ENCODE assay signal across 7 mouse cellular contexts in the genomic region with DNA sequence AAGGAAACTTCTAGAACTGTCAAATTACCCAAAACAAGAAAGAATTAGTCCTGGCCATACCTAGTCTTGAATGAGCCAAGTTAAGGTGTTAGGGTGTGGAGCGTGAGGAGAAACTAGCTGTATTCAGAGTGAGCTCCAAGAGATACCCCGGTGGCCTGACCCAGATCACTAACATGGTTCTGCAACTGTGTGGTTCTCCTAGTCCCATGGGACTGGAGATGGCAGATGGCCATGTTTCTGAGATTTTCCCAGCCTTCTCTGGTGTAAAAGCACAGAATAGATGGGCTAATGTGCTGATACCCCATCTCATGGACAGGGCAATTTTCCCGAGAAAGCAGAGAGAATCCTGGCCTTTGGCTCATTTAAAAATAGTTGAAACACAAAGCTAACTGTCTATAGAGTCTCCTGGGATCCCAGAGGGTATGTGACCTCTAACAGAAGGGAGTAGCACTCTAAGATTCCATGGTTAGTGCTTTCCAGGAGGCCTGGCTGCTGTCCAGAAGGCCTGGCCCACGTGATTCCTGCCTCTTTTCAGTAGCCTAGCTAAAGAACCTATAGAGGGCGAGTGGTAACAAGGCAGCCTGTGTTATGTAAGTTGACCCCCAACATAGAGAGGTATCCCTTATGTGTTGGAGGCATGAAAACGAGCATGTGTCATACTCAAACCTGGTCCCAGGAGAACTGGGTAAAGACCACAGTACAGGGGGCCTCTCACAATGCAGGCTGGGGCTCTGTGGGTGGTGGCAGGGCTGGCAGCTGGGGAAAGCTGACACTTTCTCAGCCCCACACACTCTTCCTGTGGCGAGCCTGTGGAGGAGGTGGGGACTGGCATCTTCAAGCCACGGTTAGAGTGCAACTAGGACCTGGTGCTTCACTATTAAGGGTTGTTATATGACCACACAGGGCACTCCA.
A peak's percentile ranks its signal among the peaks of the same experiment; 100 is the strongest.
DNase-seq lines count a peak whose midpoint lies in the region; ATAC-seq and TF ChIP-seq lines count a peak whose summit lies in the region.

No protein-coding gene starts in this region.

- intact Hi-C loops in heart, postnatal 36 days (cut with DNase I) = loop anchor here (5.0 kb wide), 1 partner anchor 59 kb away; no protein-coding TSS in a partner anchor

- DNase-seq in brain, adult 2 months (ENCODE audit: low read depth, low spot score) = peak; percentile 31
- peak; percentile 82 for DNase-seq in forebrain, embryonic 14.5 days (ENCODE audit: low spot score)
- DNase-seq in heart, postnatal 36 days = peak; percentile 57 to 68
- peak; percentile 71 to 78 for DNase-seq in kidney, postnatal 36 days
- DNase-seq in layer of hippocampus, adult 2 months (ENCODE audit: low spot score in 2 of 2) = no peak
- DNase-seq in cerebellum, adult 11 months = no peak

- TF ChIP-seq CTCF in layer of hippocampus, adult 2 months (conservative IDR thresholded peaks at IDR 0.05) = no peak

- no peaks in the 10 kb centered on the region for H3K36me3 ChIP-seq in forebrain, embryonic 14.5 days (ENCODE audit: control insufficient read depth, insufficient read depth, low read length)
- no peaks in the 10 kb centered on the region for H3K36me3 ChIP-seq in midbrain, embryonic 16.5 days (ENCODE audit: control insufficient read depth, insufficient read depth, low read length)

- H3K27ac ChIP-seq in forebrain, embryonic 14.5 days (ENCODE audit: low read depth, low read length) = peak overlapping the region; percentile 16; the same call in 1 of the 2 replicates
- peak overlapping the region; percentile 58 for H3K27ac ChIP-seq in midbrain, embryonic 16.5 days (ENCODE audit: low read length)
- no peak overlapping the region for H3K27ac ChIP-seq in layer of hippocampus, adult 2 months

- WGBS in forebrain, embryonic 14.5 days = 25% methylated on average over 8 of the region's 8 CpGs
- WGBS in midbrain, embryonic 16.5 days = 23% methylated on average over 8 of the region's 8 CpGs

- H3K27me3 ChIP-seq in forebrain, embryonic 14.5 days (replicated peaks; ENCODE audit: control insufficient read depth, insufficient read depth, low read length) = no peaks in the 10 kb centered on the region
- no peaks in the 10 kb centered on the region for H3K27me3 ChIP-seq in midbrain, embryonic 16.5 days (ENCODE audit: control insufficient read depth, insufficient read depth, low read depth, low read length)

- H3K9ac ChIP-seq in forebrain, embryonic 14.5 days (ENCODE audit: low read length) = no peak overlapping the region
- no peak overlapping the region for H3K9ac ChIP-seq in midbrain, embryonic 16.5 days (ENCODE audit: low read depth, low read length)

- peaks cover 19% of the 10 kb centered on the region for H3K4me1 ChIP-seq in forebrain, embryonic 14.5 days (ENCODE audit: control insufficient read depth, insufficient read depth, low read length)
- H3K4me1 ChIP-seq in midbrain, embryonic 16.5 days (ENCODE audit: control insufficient read depth, insufficient read depth, low read length) = no peaks in the 10 kb centered on the region; the same call in 1 of the 2 replicates

- no peaks in the 10 kb centered on the region for H3K9me3 ChIP-seq in forebrain, embryonic 14.5 days (replicated peaks; ENCODE audit: control insufficient read depth, low read length)
- H3K9me3 ChIP-seq in midbrain, embryonic 16.5 days (replicated peaks; ENCODE audit: control insufficient read depth, low read length, poor library complexity, severe bottlenecking) = no peaks in the 10 kb centered on the region

- ATAC-seq in forebrain, embryonic 14.5 days = peak; percentile 78
- peak; percentile 64 for ATAC-seq in midbrain, embryonic 16.5 days

- no peak overlapping the region for H3K4me2 ChIP-seq in forebrain, embryonic 14.5 days (ENCODE audit: low read length)
- no peak overlapping the region for H3K4me2 ChIP-seq in midbrain, embryonic 16.5 days (ENCODE audit: low read length)

- H3K4me3 ChIP-seq in forebrain, embryonic 14.5 days (ENCODE audit: low read depth, low read length) = no peak overlapping the region
- no peak overlapping the region for H3K4me3 ChIP-seq in midbrain, embryonic 16.5 days (ENCODE audit: low read depth, low read length)
- no peak overlapping the region for H3K4me3 ChIP-seq in layer of hippocampus, adult 2 months

Comparison
In these comparisons a context has a peak if more than half of its experiments do, and no peak if none do; other contexts are left out.
1. DNase-seq: peak in brain, adult 2 months (single experiment), forebrain, embryonic 14.5 days (single experiment), heart, postnatal 36 days (2 of 2) and kidney, postnatal 36 days (2 of 2); none in layer of hippocampus, adult 2 months (0 of 2) and cerebellum, adult 11 months (single experiment).